Mouse (Mus musculus) megakaryocyte, embryonic 14.5 days (primary cell): ENCODE data around the gene Stard7. TPM values are rescaled to one million over a fixed set of nuclear protein-coding genes. Genes with fewer than 3 reads are reported as not detected.
A peak's percentile ranks its signal among the peaks of the same experiment; 100 is the strongest.

Experiments used
- H3K27me3 ChIP-seq: replicated peaks from 2 replicates; pipeline ENCODE3; 2012; ENCODE audit warnings: inconsistent platforms
- H3K36me3 ChIP-seq: replicated peaks from 2 replicates; pipeline ENCODE3; 2012; ENCODE audit warnings: low read length, inconsistent platforms, mixed read lengths
- H3K4me1 ChIP-seq: 2 replicates; pipeline ENCODE4 v1.6.1; 2012; ENCODE audit warnings: inconsistent platforms
- H3K4me3 ChIP-seq: replicated peaks from 2 replicates; pipeline ENCODE3; 2012; ENCODE audit warnings: moderate library complexity, mild to moderate bottlenecking, inconsistent platforms
- H3K9me3 ChIP-seq: 2 replicates; pipeline ENCODE4 v1.6.1; 2012; ENCODE audit warnings: inconsistent platforms
- FLI1 ChIP-seq: IDR thresholded peaks from 2 replicates; pipeline ENCODE4 v1.6.1; 2012; ENCODE audit warnings: low read length, inconsistent platforms, mixed read lengths
- GATA1 ChIP-seq: IDR thresholded peaks from 3 replicates; pipeline ENCODE4 v1.6.1; 2012; ENCODE audit warnings: mixed read lengths, low read length, inconsistent platforms, borderline replicate concordance
- polyA plus RNA-seq: library from polyadenylated mRNA; stranded (reverse); fragments of >175 nt; gene quantifications from 2 replicates; pipeline ENCODE4 v1.2.3, GENCODE M21; 2012; ENCODE audit warnings: low replicate concordance; ENCODE audit not compliant: insufficient read depth

Gene Stard7
- 8.9 and 9.8 TPM in 2 replicates for polyA plus RNA-seq

GRCm38 (mm10) chr2:127269491-127270299 lies at the start of gene Stard7:
Stard7 (plus strand) TSS chr2:127270218.
- Histone ChIP-seq H3K36me3 (peaks cover 3% of the 10 kb centered on the region), H3K4me3 (peak within 1 kb of the TSS; percentile 99), H3K9me3 (no peaks in the 10 kb centered on the region), H3K27me3 (no peaks in the 10 kb centered on the region), H3K4me1 (peaks cover 34% of the 10 kb centered on the region)
- TF ChIP-seq FLI1 (no peak), GATA1 (no peak)

GRCm38 (mm10) chr2:127225261-127225660 lies 44.8 kb upstream of the Stard7 start:
- H3K27me3 ChIP-seq, result no peaks in the 10 kb centered on the region
- H3K9me3 ChIP-seq, result peaks cover 4% of the 10 kb centered on the region; the same call in 1 of the 2 replicates
- no peak overlapping the region for H3K4me3 ChIP-seq
- H3K4me1 ChIP-seq, result 0 out of 2 replicates have a peak, but pooled peaks cover 3% of the 10 kb centered on the region
- TF ChIP-seq GATA1 (no peak), FLI1 (no peak)
- H3K36me3 ChIP-seq, result peaks cover 99% of the 10 kb centered on the region

- Histone ChIP-seq H3K9me3 (no peaks in the 10 kb centered on the region), H3K4me3 (no peak overlapping the region), H3K36me3 (peaks cover 94% of the 10 kb centered on the region), H3K27me3 (no peaks in the 10 kb centered on the region), H3K4me1 (no peaks in the 10 kb centered on the region)
- TF ChIP-seq GATA1 (no peak), FLI1 (no peak)
Observed at GRCm38 (mm10) chr2:127237897-127238610, 32.0 kb upstream of the Stard7 start.

GRCm38 (mm10) chr2:127240065-127240464 lies 30.0 kb upstream of the Stard7 start:
- TF ChIP-seq FLI1 (no peak), GATA1 (no peak)
- H3K36me3 ChIP-seq, result peaks cover 95% of the 10 kb centered on the region
- no peaks in the 10 kb centered on the region for H3K9me3 ChIP-seq
- H3K4me1 ChIP-seq, result peaks cover 2% of the 10 kb centered on the region; the same call in 1 of the 2 replicates
- H3K27me3 ChIP-seq, result no peaks in the 10 kb centered on the region
- H3K4me3 ChIP-seq, result no peak overlapping the region

GRCm38 (mm10) chr2:127247592-127248333 lies 22.3 kb upstream of the Stard7 start, which contains the start of the genes Ciao1 and Tmem127:
Ciao1 (minus strand) TSS chr2:127247816.
Tmem127 (plus strand) TSS chr2:127247908.
- Histone ChIP-seq H3K4me3 (peak within 1 kb of the TSS; percentile 100), H3K36me3 (peaks cover 67% of the 10 kb centered on the region)
- TF ChIP-seq GATA1 (no peak), FLI1 (no peak)

GRCm38 (mm10) chr2:127248334-127249004 lies 21.5 kb upstream of the Stard7 start:
- no peak for TF ChIP-seq FLI1
- no peak for TF ChIP-seq GATA1
- peak overlapping the region; percentile 100 for H3K4me3 ChIP-seq
- no peaks in the 10 kb centered on the region for H3K27me3 ChIP-seq
- no peaks in the 10 kb centered on the region for H3K9me3 ChIP-seq
- peaks cover 64% of the 10 kb centered on the region for H3K36me3 ChIP-seq
- peaks cover 50% of the 10 kb centered on the region for H3K4me1 ChIP-seq

More at GRCm38 (mm10) chr2:127247592-127248333, 22.3 kb upstream of the Stard7 start, which contains the start of the genes Ciao1 and Tmem127:
- H3K9me3 ChIP-seq, result no peaks in the 10 kb centered on the region
- H3K4me1 ChIP-seq, result peaks cover 50% of the 10 kb centered on the region
- no peaks in the 10 kb centered on the region for H3K27me3 ChIP-seq

- Histone ChIP-seq H3K9me3 (no peaks in the 10 kb centered on the region), H3K4me1 (peaks cover 55% of the 10 kb centered on the region), H3K27me3 (no peaks in the 10 kb centered on the region), H3K4me3 (no peak overlapping the region), H3K36me3 (peaks cover 61% of the 10 kb centered on the region)
- TF ChIP-seq GATA1 (no peak), FLI1 (no peak)
Observed at GRCm38 (mm10) chr2:127250291-127251008, 19.6 kb upstream of the Stard7 start.

GRCm38 (mm10) chr2:127251457-127251856 lies 18.6 kb upstream of the Stard7 start:
- TF ChIP-seq FLI1 (no peak), GATA1 (no peak)
- H3K4me3 ChIP-seq, result no peak overlapping the region
- H3K27me3 ChIP-seq, result no peaks in the 10 kb centered on the region
- no peaks in the 10 kb centered on the region for H3K9me3 ChIP-seq
- peaks cover 48% of the 10 kb centered on the region for H3K4me1 ChIP-seq
- H3K36me3 ChIP-seq, result peaks cover 60% of the 10 kb centered on the region
